Mouse (Mus musculus) retina, postnatal 1 day (tissue): ENCODE data around the gene Eva1c.

Experiments used
- DNase-seq: peaks from one replicate; pipeline ENCODE4 v3.0.0-alpha.2; 2012

Gene Eva1c

DNA sequence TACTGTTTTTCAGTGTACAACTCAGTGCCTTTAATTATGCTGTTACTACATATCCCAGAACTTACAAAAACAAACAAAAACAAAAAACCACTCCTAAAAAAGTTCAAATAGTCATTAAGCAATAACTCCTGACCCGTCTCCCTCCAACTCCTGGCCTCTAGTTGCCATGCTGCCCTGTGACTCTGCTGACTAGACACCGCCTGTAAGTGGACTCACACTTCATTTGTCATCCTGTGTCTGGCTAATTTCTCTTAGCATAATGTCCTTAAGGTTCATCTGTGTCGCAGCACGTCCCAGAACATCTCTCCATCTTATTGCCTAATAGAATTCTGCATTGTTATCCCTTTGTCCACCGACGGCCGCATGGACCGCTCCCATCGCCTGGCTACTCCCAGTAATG, 979 bp downstream of the Eva1c start:
- DNase-seq = no peak

DNA sequence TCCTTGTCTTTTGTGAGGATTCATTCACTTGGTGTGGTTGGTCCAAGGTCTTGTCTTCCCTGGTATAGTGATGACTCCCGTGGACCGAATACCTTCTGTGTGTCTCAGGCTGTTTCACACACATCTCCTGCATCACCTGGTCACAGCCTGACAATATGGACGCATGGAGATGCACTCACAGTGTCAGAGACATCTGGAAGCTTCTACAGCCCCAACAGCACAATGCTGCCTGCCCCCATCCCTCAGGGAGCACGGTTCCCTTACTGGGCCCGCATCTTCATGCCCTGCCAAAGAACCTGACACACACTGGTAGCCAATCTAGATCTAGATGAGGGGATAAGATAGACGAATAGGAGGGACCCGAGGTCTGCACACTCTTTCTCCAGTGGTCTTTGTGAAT, 2.6 kb downstream of the Eva1c start:
- DNase-seq = no peak

DNA sequence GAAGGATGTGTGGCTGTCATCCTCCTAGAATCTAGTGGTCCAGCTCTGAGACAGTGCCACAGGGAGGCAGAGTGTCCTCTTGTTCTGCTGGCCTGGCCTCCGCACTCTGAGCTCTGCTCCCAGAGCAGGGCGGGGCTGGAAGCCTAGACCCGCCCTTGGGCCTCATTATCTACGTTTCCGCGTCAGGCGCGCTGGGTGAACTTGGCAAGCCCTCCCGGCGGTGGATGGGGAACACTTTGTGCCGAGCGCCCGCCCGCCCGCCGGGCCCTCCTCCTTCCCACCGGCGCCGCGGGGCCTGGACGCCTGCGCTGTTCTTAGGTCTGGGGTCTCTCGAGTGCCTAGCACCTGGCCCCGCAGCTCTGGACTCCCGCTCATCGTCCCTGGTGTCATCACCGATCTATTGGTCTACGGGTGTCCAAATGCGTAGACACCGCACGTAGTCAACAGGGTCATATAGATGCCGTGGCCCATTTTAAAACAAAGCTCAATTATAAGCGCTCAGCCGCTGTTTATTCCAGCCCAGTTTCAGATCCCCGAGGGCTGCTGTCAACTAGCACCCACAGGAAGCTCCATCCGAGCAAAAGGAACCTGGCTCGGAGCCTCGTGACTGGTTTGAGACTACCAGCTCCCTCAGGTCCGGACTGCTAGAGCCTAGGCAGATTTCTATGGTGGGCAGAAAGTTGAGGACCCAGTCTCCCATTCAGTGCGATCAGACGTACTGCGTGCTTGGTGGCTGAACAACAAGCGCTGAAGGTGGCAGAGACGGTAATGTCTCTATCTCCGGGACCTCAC, 3.6 kb downstream of the Eva1c start:
- peak; percentile 92 for DNase-seq

DNA sequence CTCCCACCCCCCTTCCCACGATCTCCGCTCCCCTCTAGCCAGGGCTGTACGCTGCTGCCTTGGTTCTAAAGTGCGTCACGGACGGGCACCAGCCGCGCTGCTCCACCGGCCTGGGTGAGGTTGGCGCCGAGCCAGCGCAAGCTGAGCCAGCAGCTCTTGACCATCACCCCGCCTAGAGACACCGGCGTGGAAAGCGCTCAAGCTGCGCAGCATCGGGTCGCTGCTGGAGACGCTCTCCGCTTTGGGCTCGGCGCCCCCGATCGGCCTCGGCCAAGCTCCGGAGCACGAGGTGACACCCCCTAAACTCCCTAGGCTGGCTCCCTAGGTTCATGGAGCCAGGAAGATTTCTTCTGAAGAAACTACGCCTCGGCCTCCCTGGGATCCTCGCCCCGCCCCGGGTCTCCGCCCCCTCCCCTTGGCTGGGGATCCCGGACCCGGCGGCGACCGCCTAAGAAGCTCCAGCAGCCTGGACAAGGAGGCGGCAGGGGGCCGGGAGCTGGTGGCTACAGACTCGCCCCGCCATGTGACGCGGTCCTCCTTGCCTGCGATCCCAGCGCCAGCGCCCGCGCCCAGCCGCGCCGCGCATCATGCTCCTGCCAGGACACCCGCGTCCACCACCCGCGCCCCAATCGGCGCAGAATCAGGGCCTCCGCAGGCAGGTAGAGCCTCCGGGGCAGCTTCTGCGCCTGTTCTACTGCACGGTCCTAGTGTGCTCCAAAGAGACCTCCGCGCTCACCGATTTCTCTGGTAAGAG, 4.3 kb downstream of the Eva1c start:
- peak; percentile 87 for DNase-seq

DNA sequence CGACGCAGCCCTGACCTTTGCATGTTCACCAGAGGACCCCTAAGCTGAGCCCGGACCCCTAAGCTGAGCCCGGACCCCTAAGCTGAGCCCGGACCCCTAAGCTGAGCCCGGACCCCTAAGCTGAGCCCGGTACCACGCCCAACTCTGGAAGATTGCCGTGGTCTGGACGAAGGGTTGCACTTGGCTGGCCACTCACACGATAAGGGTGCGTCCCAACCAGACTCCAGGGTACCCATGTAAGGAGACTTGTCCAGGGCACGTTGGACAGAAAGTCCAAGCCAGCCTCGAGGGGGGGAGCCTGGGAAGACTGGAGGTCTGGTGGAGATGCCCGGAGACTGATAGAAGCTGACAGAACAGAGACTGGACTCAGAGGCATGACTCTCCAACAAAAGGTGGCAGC, 5.2 kb downstream of the Eva1c start:
- DNase-seq = no peak

DNA sequence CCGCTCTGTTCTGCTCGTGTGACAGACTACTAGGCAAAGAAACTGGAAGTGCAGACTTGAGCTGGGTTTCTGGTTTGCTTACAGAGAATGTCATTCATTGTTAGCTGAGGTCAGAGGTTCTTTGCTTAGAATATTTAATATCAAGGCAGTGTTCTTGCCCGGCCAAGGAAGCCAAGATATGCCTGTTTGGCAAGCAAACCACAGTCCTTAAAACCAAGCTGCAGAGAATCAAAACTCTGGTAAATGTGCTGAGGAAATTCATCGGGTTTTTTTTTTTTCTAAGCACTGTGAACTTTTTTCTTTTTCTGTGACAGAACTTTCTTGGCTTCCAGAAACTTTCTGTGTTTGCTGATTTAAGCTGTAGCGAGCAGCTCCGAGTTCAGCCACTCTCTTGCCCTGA, 6.0 kb downstream of the Eva1c start:
- no peak for DNase-seq

DNA sequence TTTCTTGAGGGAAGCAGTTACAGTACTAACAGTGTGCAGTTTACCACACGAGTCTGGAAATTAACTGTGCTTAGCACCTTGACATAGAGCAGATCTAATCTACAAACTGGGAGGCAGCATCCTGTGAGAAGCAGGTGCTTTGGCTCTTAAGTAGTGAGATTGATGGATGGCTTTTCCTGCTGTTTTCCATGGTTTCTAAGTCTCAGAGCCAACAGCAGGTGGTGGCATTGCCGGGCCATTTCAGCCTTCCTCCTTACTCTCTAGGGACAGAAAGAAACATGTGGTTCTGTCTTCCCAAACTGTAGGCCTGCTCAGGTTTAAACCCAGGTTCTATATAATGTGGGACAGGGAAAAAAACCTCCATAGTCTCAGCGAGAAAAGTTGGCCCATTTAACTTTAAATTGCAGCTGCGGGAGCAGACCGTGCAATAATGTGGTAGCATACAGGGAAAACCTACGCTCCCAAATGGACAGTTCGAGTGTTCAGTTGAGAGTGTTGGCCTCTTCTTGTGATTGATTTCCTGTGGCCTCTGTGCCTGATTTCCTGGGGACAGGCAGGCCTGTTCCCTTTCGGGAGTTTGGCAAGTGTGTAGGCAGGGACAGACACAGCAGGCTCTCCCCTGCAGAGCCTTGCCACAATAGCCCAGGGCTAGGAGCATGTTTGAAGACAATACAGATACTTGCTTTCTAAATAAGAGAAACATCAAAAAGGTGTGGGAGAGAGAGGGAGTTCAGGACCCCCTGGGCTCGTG, 6.7 kb downstream of the Eva1c start:
- DNase-seq = no peak

DNA sequence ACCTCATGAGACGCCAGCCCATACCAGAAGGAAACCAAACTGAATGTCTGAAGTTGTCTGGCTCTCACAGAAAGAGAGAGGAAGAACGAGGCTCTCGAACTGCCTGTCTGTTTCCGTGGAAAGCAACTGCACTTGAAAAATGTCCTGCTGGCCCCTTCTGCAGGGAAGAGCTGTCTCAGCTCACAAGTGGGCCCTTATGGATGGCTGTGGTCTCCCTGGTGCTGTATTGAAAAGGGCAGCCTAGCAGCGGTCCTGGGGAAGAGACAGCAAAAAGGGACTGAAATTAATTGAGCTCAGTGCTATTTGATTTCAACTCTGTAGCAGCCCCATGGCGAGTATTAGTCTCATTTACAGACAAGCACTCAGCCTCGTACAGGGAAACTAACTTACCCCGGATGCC, 10.9 kb downstream of the Eva1c start:
- no peak for DNase-seq

DNA sequence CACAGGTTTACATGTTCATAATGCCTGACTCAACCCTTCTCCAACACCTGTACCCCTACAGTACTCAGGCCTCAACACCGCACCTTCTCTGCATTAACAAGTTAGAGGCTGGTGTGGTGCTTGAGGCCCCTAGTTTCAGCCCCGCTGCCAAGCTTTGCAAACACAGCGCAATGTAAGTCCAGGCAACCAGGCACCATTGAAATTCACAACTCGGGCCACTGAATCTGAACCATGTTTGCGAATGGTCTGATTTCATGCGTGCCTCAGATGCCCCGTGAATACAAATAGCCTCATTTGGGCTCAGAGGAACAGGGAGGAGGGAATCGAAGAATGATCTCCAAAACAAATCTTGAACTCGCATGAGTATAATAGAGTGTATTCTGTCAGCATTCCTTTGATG, 15.6 kb downstream of the Eva1c start:
- no peak for DNase-seq

DNA sequence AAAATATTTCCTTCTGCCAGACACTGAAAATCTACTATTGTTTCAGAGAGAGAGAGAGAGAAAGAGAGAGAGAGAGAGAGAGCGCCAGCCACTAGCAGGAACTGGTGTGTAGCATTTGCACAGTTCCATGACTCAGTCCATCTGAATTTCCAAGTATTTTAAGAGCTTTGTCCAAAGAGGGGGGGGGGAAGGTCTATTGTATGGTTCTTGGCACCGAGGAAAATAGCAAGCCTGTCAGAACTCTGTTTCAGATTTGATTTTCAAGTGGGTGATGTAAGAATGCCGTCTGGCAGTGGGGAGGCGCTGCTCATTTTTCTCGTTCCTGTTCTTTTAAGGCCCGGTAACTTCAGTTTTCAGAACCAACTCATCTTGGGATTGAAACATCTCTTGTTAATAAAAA, 18.5 kb downstream of the Eva1c start:
- no peak for DNase-seq

DNA sequence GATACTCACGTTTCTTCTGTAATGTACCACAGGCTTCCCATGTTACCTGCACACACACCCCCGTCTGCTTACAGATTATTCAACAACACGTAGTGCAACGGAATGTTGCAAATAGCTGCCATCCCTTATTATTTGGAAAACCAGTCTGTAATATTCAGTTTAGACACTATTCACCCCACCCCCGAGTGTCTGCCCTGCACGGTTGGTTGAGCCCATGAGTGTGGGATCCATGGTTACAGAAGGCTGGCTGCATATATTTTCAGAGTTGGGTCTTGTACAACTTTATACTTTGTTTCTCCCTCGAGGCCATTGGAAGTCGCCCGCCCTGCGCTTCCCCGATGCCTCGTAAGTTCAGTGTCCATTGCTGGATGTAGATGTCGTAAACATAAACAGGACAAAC, 19.1 kb downstream of the Eva1c start:
- no peak for DNase-seq

DNA sequence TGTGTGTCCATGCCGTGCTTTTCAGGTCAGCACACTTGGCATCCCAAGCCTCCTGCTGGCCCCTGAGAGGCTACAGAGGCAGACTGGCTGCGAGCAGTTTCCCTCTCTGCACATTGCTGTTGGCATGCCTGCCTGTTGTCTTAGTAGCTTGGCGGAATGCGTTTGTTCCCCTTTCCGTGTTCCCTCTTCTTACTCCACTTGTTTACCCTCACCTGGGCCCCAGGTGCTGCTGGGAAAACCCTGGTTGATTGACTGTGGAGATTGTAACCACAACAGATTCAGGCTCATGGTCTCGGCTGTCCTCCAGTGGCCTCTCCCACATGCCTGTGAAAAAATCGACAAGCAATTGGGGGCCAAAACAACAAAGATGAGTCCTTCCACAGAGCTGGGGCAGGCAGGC, 22.2 kb downstream of the Eva1c start:
- DNase-seq = no peak

DNA sequence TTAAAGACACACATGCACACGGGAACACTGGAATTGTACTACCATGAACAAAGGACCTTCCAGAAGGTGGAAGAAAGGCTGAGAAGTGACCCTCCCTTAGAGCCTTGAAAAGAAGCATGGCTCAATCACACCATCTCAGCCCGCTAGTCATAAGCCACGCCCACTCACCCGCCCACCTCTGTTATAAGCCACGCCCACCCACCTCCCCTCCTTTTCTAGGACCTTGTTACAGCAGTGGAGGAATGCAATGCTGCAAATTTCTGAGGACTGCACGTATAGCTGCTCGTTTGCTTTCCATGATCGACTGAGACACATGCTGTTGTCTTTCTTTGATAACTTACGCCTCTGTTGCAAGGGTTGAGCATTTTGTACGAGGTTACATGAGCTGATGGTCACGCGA, 22.7 kb downstream of the Eva1c start:
- DNase-seq = peak; percentile 62

DNA sequence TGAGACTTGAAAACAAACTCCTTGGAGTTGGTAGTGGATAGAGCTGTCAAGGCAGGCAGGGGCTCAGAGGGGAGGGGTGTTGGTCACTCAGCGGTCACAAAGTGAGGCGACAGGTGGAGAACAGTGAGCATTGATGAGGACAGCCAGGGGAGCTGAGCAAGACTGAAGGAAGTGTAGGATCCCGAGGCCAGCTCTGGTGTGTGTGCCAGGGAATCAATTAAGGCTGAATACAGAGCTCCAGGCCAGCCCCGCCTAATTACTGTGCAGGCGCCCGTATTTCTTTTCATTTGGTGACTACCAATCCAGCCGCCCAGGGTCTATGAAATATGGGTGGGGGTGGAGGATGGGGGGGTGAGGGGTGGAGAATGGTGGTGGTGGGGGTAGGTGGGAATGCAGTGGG, 24.4 kb downstream of the Eva1c start:
- DNase-seq = peak; percentile 24

DNA sequence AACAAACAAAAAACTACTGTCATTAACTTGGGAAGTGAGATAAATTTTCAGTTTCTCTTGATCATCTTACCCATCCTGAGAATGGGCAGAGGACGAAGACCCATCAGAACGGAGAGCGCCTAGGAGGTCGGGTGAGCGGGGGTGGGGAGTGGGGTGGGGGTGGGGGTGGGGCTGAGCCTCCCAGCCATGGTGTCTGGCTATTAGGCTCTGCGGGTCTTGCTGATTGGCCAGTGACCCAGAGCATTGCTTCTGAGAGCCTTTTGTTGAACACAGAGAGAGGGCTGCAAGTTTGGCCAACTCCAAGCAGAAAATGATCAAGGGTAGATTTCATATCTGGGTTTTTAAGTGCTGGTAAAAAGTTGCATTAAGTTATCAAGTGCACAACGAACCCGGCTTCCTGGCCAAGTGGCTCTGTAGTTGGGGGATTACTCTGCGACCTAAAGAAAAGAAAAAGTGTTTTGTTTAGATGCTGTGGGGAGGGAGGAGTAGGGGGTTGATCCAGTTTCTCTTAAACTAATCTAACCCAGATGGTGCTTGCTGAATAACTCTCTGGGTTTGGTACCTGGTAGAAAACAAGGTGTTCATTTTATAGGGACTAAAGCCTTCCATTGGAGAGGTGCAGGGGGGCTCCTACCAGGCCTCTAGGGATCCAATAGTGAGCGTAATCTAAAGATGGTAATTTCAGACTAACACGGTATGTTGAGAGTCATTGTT, 25.3 kb downstream of the Eva1c start:
- DNase-seq = no peak

DNA sequence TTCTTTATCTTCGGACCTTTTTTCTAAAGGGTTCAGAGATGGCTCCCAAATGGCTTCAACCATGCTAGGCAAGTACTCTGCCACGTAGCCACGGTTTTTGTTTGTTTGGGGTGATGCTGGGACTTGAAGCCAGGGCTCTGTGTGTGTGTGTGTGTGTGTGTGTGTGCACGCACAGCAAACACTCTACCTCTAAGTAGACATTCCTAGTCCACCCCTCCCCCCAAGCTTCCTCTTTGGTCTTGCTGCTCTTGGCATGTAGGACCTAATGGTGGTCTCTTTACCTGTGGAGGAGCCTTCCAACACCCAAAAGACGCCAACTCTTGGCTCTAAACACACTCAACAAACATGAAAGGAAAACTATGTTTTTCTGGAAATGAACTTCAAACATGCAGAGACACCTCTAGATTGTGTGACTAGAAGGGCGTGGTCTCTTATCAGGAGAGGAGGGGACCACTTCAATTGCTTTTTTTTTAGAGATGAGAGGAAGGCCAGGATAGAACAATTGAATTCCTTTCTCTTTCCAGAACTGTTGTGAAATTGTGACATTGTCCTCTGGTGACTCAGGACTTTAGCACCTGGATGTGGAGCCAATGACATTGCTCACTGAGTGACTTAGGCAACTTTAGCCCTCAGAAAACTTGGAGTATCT, 30.2 kb downstream of the Eva1c start:
- DNase-seq = no peak

DNA sequence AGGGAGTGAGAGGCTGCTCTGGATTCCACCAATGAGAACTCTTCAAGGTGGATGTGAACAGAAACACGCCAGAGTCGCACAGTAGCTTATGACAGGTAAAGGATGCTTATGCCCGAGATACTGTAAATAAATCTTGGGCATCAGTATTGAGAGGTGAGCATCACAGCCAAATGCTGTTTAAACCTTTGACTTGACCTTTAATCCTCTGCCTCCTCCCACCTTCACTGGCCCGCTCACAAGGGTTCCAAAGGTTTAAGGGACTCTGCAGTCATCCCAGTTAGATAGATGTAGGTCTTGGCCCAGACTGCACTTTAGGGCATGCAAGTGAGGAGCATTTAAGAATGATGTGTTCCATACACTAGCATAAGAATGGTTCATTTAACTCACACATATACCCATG, 31.7 kb downstream of the Eva1c start:
- DNase-seq = no peak

DNA sequence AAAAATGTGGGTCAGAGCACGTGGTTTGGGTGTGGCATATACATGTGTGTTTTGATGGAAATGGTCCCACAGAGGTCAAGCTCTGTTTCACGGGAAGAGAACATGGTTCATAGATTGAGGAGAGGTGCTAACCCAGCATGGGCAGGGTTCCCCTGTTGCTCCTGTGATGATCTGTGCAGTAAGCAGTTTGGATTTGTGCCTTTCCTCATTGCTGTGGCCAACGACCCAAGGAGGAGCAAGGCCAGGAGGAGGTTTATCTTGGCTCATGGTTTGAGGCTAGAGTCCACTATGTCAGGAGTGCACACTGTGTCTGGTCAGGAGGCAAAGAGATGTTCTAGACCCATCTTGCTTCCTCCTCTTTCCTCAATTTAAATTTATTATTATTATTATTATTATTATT, 36.5 kb downstream of the Eva1c start:
- DNase-seq = no peak

DNA sequence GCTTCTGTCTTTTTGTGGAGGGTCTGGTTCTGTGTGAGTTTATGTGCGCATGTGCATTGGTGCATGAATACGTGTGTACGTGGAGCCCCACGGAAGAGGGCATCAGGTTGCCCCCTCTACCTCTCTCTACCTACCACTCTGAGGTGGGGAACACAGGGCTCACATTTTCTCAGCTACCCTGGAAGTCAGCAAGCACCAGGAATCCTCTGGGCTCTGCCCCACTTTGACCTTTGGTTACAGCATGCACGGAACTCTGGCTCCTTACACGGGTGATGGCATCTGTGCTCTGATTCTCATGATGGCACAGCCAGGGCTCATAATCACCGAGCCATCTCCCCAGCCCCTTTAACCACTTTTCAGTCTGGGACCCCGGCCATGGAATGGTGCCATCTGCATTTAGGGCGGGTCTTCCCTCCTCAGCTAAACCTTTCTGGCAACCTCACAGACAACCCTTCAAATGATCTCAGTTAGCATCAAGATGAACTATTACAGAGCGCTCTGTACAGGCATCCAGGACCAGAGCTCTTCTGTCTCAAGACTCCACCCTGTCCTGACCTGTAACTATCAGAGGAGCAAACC, 37.0 kb downstream of the Eva1c start:
- DNase-seq = no peak

DNA sequence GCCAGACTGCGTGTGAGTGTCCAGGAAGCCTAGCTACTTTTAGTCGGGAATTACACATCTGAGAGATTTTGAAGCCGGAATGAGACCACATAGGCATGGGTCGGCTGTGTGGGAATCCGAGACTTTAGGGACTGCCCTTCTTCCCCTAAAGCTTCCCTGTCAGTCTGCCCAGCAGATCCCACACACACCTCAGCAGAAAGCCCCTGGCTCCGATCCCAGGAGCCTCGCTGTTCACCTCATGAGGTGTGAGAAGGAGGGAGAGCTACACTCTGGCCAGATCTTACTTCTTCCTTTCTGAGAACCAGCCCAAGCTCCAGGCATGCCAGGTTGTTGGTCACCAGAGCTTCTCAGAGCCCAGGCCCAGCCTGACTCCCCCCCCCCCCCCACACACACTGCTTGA, 38.2 kb downstream of the Eva1c start:
- no peak for DNase-seq

DNA sequence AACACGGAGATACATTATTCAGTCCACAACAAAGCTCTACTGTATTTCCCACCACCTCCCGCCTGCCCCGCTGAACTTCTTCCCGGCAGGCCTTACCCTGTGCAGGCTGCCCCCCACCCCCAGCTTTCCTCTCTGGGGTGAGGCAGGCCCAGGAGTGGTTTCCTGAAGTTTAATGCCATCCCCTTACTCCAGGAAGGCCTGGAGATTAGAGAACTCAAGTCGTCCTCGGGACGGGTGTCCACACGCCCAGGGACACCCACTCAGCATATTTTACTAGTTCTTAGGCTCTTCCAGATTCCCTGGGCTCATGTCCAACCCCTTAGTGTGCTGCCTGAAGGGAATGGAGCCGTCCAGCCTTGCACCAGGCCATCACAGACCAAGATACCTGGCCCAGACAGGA, 39.1 kb downstream of the Eva1c start:
- no peak for DNase-seq

DNA sequence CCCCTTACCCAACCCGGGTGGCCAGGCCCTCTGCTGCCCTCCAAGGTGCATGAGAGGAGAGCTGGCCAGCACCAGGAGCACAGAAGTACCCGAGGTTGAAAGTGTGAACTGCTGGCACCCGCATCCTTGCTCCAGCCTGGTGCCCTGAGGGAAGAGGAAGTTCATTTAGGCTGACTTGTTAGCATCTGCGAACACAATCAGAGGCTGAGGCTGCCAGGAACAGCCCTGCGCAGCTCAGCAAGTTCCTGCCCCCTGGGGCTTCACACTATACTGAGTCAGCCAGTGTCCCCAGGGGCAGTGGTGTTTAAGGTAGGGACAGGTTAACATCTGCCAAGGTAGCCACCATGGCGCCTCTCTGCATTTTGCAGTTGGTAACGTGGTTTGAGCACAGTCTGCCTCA, 41.6 kb downstream of the Eva1c start:
- no peak for DNase-seq
